Mouse (Mus musculus) MEL (cell line): ENCODE measurements around the gene Hacd2. TPM values are rescaled to one million over a fixed set of nuclear protein-coding genes. Genes with fewer than 3 reads are reported as not detected.

ENCODE experiments used
- DNase-seq: peaks from one replicate; pipeline ENCODE4 v3.0.0; 2011; ENCODE audit warnings: low read depth, low spot score
- H3K27ac ChIP-seq: 2 replicates; pipeline ENCODE4 v1.5.1; 2012; ENCODE audit warnings: low read depth, mild to moderate bottlenecking, control low read depth, low read length, moderate library complexity; ENCODE audit not compliant: control insufficient read depth
- H3K27me3 ChIP-seq, 2 experiments: fragments of 150-350 bp in 1 of 2; sonication (generic) in 1 of 2; 2 replicates each; pipeline ENCODE4 v1.6.1; 2012; ENCODE audit warnings: low read length in 2 of 2, mild to moderate bottlenecking in 2 of 2, improper control_type of control experiment in 1 of 2, moderate library complexity in 1 of 2; ENCODE audit not compliant: insufficient read depth in 2 of 2, control insufficient read depth in 1 of 2
- H3K36me3 ChIP-seq, 2 experiments: 2 replicates each; pipeline ENCODE4 v1.6.1; 2012 to 2014; ENCODE audit warnings: low read length in 2 of 2, improper control_type of control experiment in 1 of 2, inconsistent platforms in 1 of 2, mild to moderate bottlenecking in 1 of 2; ENCODE audit not compliant: insufficient read depth in 2 of 2, control insufficient read depth in 1 of 2
- H3K4me1 ChIP-seq, 2 experiments: fragments of 150-350 bp in 1 of 2; sonication (generic) in 1 of 2; 2 replicates each; pipeline ENCODE4 v1.6.1; 2012; ENCODE audit warnings: low read length in 2 of 2, improper control_type of control experiment in 1 of 2, mild to moderate bottlenecking in 1 of 2; ENCODE audit not compliant: insufficient read depth in 2 of 2, control insufficient read depth in 1 of 2
- H3K4me3 ChIP-seq, 2 experiments: fragments of 150-350 bp in 1 of 2; sonication (generic) in 1 of 2; 2 replicates each; pipeline ENCODE4 v1.5.1; 2012; ENCODE audit warnings: low read depth in 2 of 2, low read length in 2 of 2, mild to moderate bottlenecking in 2 of 2, moderate library complexity in 2 of 2, control low read depth in 1 of 2, improper control_type of control experiment in 1 of 2; ENCODE audit not compliant: control insufficient read depth in 1 of 2, insufficient read depth in 1 of 2
- H3K79me2 ChIP-seq: 2 replicates; pipeline ENCODE4 v1.6.1; 2012; ENCODE audit warnings: mild to moderate bottlenecking, low read length, moderate library complexity; ENCODE audit not compliant: control insufficient read depth, poor library complexity, insufficient read depth
- H3K9ac ChIP-seq: 2 replicates; pipeline ENCODE4 v1.6.1; 2012; ENCODE audit warnings: low read depth, mild to moderate bottlenecking, control low read depth, low read length, moderate library complexity; ENCODE audit not compliant: control insufficient read depth, poor library complexity, severe bottlenecking
- H3K9me3 ChIP-seq: fragments of 150-350 bp; sonication (generic); replicated peaks from 2 replicates; pipeline ENCODE4 v1.6.1; 2012; ENCODE audit warnings: mild to moderate bottlenecking, low read length, improper control_type of control experiment, moderate library complexity; ENCODE audit not compliant: insufficient read depth
- BHLHE40 ChIP-seq: IDR thresholded peaks from 2 replicates; pipeline ENCODE4 v1.6.1; 2012; ENCODE audit warnings: low read depth, mild to moderate bottlenecking, inconsistent platforms, low read length, improper control_type of control experiment, borderline replicate concordance
- CHD2 ChIP-seq: IDR thresholded peaks from 2 replicates; pipeline ENCODE4 v1.6.1; 2011; ENCODE audit warnings: low read length, improper control_type of control experiment
- EP300 ChIP-seq, 2 experiments: IDR thresholded peaks; 2 replicates each; pipeline ENCODE4 v1.6.1; 2011; ENCODE audit warnings: improper control_type of control experiment in 2 of 2, low read length in 2 of 2, low read depth in 1 of 2, mild to moderate bottlenecking in 1 of 2
- GATA1 ChIP-seq: IDR thresholded peaks from 2 replicates; pipeline ENCODE4 v1.6.1; 2011; ENCODE audit warnings: low read depth, low read length, improper control_type of control experiment
- JUND ChIP-seq: IDR thresholded peaks from 2 replicates; pipeline ENCODE4 v1.6.1; 2011; ENCODE audit warnings: low read depth, mild to moderate bottlenecking, improper control_type of control experiment, low read length
- MAFK ChIP-seq: IDR thresholded peaks from 2 replicates; pipeline ENCODE4 v1.6.1; 2011; ENCODE audit warnings: low read depth, mild to moderate bottlenecking, low read length, improper control_type of control experiment, borderline replicate concordance
- MAX ChIP-seq: IDR thresholded peaks from 2 replicates; pipeline ENCODE4 v1.6.1; 2011; ENCODE audit warnings: low read length, improper control_type of control experiment
- NELFE ChIP-seq: IDR thresholded peaks from 2 replicates; pipeline ENCODE4 v1.6.1; 2011; ENCODE audit warnings: low read depth, low read length, improper control_type of control experiment
- NRF1 ChIP-seq: IDR thresholded peaks from 2 replicates; pipeline ENCODE4 v1.6.1; 2014; ENCODE audit warnings: low read depth, mild to moderate bottlenecking, inconsistent platforms, low read length, improper control_type of control experiment, moderate library complexity; ENCODE audit not compliant: poor library complexity, insufficient read depth, severe bottlenecking
- POLR2A ChIP-seq, 2 experiments: IDR thresholded peaks; 2 replicates each; pipeline ENCODE4 v1.6.1; 2011 to 2012; ENCODE audit warnings: low read length in 2 of 2, mild to moderate bottlenecking in 2 of 2, control low read depth in 1 of 2, improper control_type of control experiment in 1 of 2, low read depth in 1 of 2, moderate library complexity in 1 of 2; ENCODE audit not compliant: control insufficient read depth in 1 of 2, insufficient read depth in 1 of 2, poor library complexity in 1 of 2
- POLR2AphosphoS2 ChIP-seq: IDR thresholded peaks from 2 replicates; pipeline ENCODE4 v1.6.1; 2011; ENCODE audit warnings: low read length, improper control_type of control experiment
- POLR2AphosphoS5 ChIP-seq: IDR thresholded peaks from 2 replicates; pipeline ENCODE4 v1.6.1; 2012; ENCODE audit warnings: low read depth, borderline replicate concordance, mild to moderate bottlenecking, inconsistent platforms, low read length, moderate library complexity, mixed read lengths
- RAD21 ChIP-seq: IDR thresholded peaks from 2 replicates; pipeline ENCODE4 v1.6.1; 2011; ENCODE audit warnings: mild to moderate bottlenecking, low read depth, low read length, improper control_type of control experiment
- RCOR1 ChIP-seq: IDR thresholded peaks from 2 replicates; pipeline ENCODE4 v1.6.1; 2012; ENCODE audit warnings: low read depth, mild to moderate bottlenecking, inconsistent platforms, low read length, improper control_type of control experiment
- SIN3A ChIP-seq: IDR thresholded peaks from 2 replicates; pipeline ENCODE4 v1.6.1; 2012; ENCODE audit warnings: low read length, improper control_type of control experiment, inconsistent platforms
- SMC3 ChIP-seq: IDR thresholded peaks from 2 replicates; pipeline ENCODE4 v1.6.1; 2011; ENCODE audit warnings: low read depth, low read length, improper control_type of control experiment
- TBP ChIP-seq: IDR thresholded peaks from 2 replicates; pipeline ENCODE4 v1.8.0; 2011; ENCODE audit warnings: low read depth, low read length, improper control_type of control experiment
- UBTF ChIP-seq: IDR thresholded peaks from 2 replicates; pipeline ENCODE4 v1.6.1; 2012; ENCODE audit warnings: low read depth, mild to moderate bottlenecking, inconsistent platforms, low read length, improper control_type of control experiment, moderate library complexity, borderline replicate concordance; ENCODE audit not compliant: insufficient read depth
- USF1 ChIP-seq: IDR thresholded peaks from 2 replicates; pipeline ENCODE4 v1.6.1; 2014; ENCODE audit warnings: low read depth, mild to moderate bottlenecking, inconsistent platforms, low read length, improper control_type of control experiment, moderate library complexity
- ZC3H11A ChIP-seq: IDR thresholded peaks from 2 replicates; pipeline ENCODE4 v1.6.1; 2012; ENCODE audit warnings: low read depth, mild to moderate bottlenecking, inconsistent platforms, low read length, improper control_type of control experiment
- ZMIZ1 ChIP-seq: IDR thresholded peaks from 2 replicates; pipeline ENCODE4 v1.6.1; 2012; ENCODE audit warnings: low read depth, mild to moderate bottlenecking, inconsistent platforms, low read length, improper control_type of control experiment, moderate library complexity
- polyA plus RNA-seq, 2 experiments: library from polyadenylated mRNA; stranded (reverse) in 1 of 2; unstranded in 1 of 2; fragments of >175 nt in 1 of 2; fragments of >200 nt in 1 of 2; gene quantifications; 2 replicates each; pipeline versions ENCODE4 v1.2.1 to v1.2.4; 2012; ENCODE audit warnings: low replicate concordance in 2 of 2, low read depth in 1 of 2; ENCODE audit not compliant: insufficient read length in 2 of 2, insufficient read depth in 1 of 2, missing spikeins in 1 of 2
- total RNA-seq: library from RNA; depleted of rRNA; stranded (reverse); fragments of 300-350 nt; gene quantifications from 2 replicates; pipeline ENCODE4 v1.2.3, GENCODE M21; 2012

Gene Hacd2
- total and polyA plus RNA-seq, 3 experiments: 16.9 to 40.3 TPM; not detected in 1

- TF ChIP-seq NRF1 (no peak), BHLHE40 (no peak), RCOR1 (no peak), ZC3H11A (no peak), SIN3A (no peak), POLR2AphosphoS5 (no peak), NELFE (no peak), EP300 (IDR thresholded peaks at IDR 0.05; ENCODE audit: low read depth in 1 of 2, low read length in 2 of 2) (no peak), GATA1 (no peak), SMC3 (no peak), JUND (no peak), POLR2AphosphoS2 (no peak), CHD2 (no peak)
- Histone ChIP-seq H3K27ac (no peak overlapping the region), H3K36me3 (no peaks in the 10 kb centered on the region), H3K4me1 (no peaks in the 10 kb centered on the region), H3K4me3 (no peak overlapping the region), H3K9ac (no peak overlapping the region), H3K79me2 (no peaks in the 10 kb centered on the region), H3K9me3 (no peaks in the 10 kb centered on the region), H3K27me3 (no peaks in the 10 kb centered on the region)
- no peak for DNase-seq
These were observed 98.4 kb downstream of the Hacd2 start for GRCm38 (mm10) chr16:35120603-35121002.

GRCm38 (mm10) chr16:35127270-35127669 is 105.0 kb downstream of the Hacd2 start:
- no peak overlapping the region for H3K27ac ChIP-seq
- no peaks in the 10 kb centered on the region for H3K4me1 ChIP-seq
- no peaks in the 10 kb centered on the region for H3K9me3 ChIP-seq
- H3K27me3 ChIP-seq: no peaks in the 10 kb centered on the region
- no peak overlapping the region for H3K9ac ChIP-seq
- H3K79me2 ChIP-seq: no peaks in the 10 kb centered on the region
- no peak for DNase-seq
- H3K4me3 ChIP-seq: no peak overlapping the region
- TF ChIP-seq POLR2A (IDR thresholded peaks at IDR 0.05; ENCODE audit: control insufficient read depth in 1 of 2, insufficient read depth in 1 of 2, low read depth in 1 of 2, low read length in 2 of 2, poor library complexity in 1 of 2) (no peak), ZC3H11A (no peak), NRF1 (no peak), USF1 (no peak), UBTF (no peak), MAX (no peak), ZMIZ1 (no peak), GATA1 (no peak), MAFK (no peak), RAD21 (no peak), TBP (no peak), SIN3A (no peak)
- no peaks in the 10 kb centered on the region for H3K36me3 ChIP-seq
